Mouse (Mus musculus): ENCODE measurements around the gene Glud1. TPM values are rescaled to one million over a fixed set of nuclear protein-coding genes. Genes with fewer than 3 reads are reported as not detected.

The Glud1 gene
- total and polyA plus RNA-seq, 3 experiments: 87.3 to 143 (median 116) TPM

GRCm38 (mm10) chr14:34297038-34297437 is 13.5 kb upstream of the Glud1 start:
- H3K4me1 ChIP-seq (ENCODE audit: control insufficient read depth in 1 of 2, insufficient read depth in 2 of 2): peaks cover 0 to 41% of the 10 kb centered on the region in 2 experiments; a peak in 3 of 4 replicates
- in situ Hi-C loops (cut with MboI; ENCODE audit: low pct_ligation_motif_present, low pct_unique_long_range_greater_than_20kb, low sequenced_read_pairs): no loop called here
- H3K79me2 ChIP-seq (replicated peaks; ENCODE audit: control insufficient read depth, extremely low read depth, insufficient read depth, poor library complexity, severe bottlenecking): no peaks in the 10 kb centered on the region
- no peaks in the 10 kb centered on the region for H3K9me3 ChIP-seq (replicated peaks; ENCODE audit: low read length)
- no peak for TF ChIP-seq TCF12 (IDR thresholded peaks at IDR 0.05; ENCODE audit: low read depth, low read length)
- TF ChIP-seq EP300 (IDR thresholded peaks at IDR 0.05; ENCODE audit: low read length): 0 out of 2 replicates have a peak, but pooled peaks have one; percentile 20
- peak; percentile 58 for TF ChIP-seq ELF1 (IDR thresholded peaks at IDR 0.05; ENCODE audit: low read depth, low read length)
- TF ChIP-seq KAT2A (IDR thresholded peaks at IDR 0.05; ENCODE audit: insufficient replicate concordance, low read length): no peak
- no peak for TF ChIP-seq E2F4 (IDR thresholded peaks at IDR 0.05; ENCODE audit: insufficient replicate concordance, low read depth, low read length)
- TF ChIP-seq CTCF (conservative IDR thresholded peaks at IDR 0.05 in 1 of 2, IDR thresholded peaks at IDR 0.05 in 1 of 2; ENCODE audit: low read depth in 2 of 2, low read length in 2 of 2): no peak
- no peak for TF ChIP-seq ZKSCAN1 (IDR thresholded peaks at IDR 0.05; ENCODE audit: borderline replicate concordance, low read depth, low read length)
- TF ChIP-seq HCFC1 (IDR thresholded peaks at IDR 0.05; ENCODE audit: low read depth, low read length): no peak
- TF ChIP-seq ZNF384 (IDR thresholded peaks at IDR 0.05; ENCODE audit: low read depth, low read length): peak; percentile 92
- no peak for TF ChIP-seq JUN (IDR thresholded peaks at IDR 0.05; ENCODE audit: insufficient read depth, low read depth, low read length)
- TF ChIP-seq TBP (conservative IDR thresholded peaks at IDR 0.05; ENCODE audit: low read depth, low read length): no peak
- no peak for DNase-seq (ENCODE audit: extremely low read depth)
- H3K4me2 ChIP-seq (ENCODE audit: insufficient read depth, low read depth, poor library complexity, severe bottlenecking): peak overlapping the region; percentile 61
- H3K9ac ChIP-seq (ENCODE audit: insufficient read depth, low read depth): no peak overlapping the region
- no peaks in the 10 kb centered on the region for H3K27me3 ChIP-seq (replicated peaks)
- dilution Hi-C loops (cut with MboI; ENCODE audit: extremely low pct_ligation_motif_present, extremely low pct_unique_long_range_greater_than_20kb, low sequenced_read_pairs): no loop called here
- no peak overlapping the region for H3K27ac ChIP-seq (ENCODE audit: insufficient read depth, low read depth)
- H3K36me3 ChIP-seq (replicated peaks in 1 of 2; ENCODE audit: control insufficient read depth in 1 of 2, insufficient read depth in 1 of 2, low read length in 1 of 2): peaks cover 0 to 23% of the 10 kb centered on the region in 2 experiments
- H3K4me3 ChIP-seq (replicated peaks in 1 of 3; ENCODE audit: low read depth in 2 of 3, low read length in 2 of 3, poor library complexity in 1 of 3): no peak overlapping the region

- Histone ChIP-seq H3K79me2 (replicated peaks; ENCODE audit: control insufficient read depth, extremely low read depth, insufficient read depth, poor library complexity, severe bottlenecking) (no peaks in the 10 kb centered on the region), H3K9me3 (replicated peaks; ENCODE audit: low read length) (no peaks in the 10 kb centered on the region), H3K27me3 (replicated peaks) (no peaks in the 10 kb centered on the region), H3K4me1 (ENCODE audit: control insufficient read depth in 1 of 2, insufficient read depth in 2 of 2) (peaks cover 0 to 41% of the 10 kb centered on the region in 2 experiments; a peak in 3 of 4 replicates), H3K4me2 (ENCODE audit: insufficient read depth, low read depth, poor library complexity, severe bottlenecking) (no peak overlapping the region), H3K27ac (ENCODE audit: insufficient read depth, low read depth) (no peak overlapping the region), H3K36me3 (replicated peaks in 1 of 2; ENCODE audit: control insufficient read depth in 1 of 2, insufficient read depth in 1 of 2, low read length in 1 of 2) (peaks cover 0 to 26% of the 10 kb centered on the region in 2 experiments), H3K4me3 (replicated peaks in 1 of 3; ENCODE audit: low read depth in 2 of 3, low read length in 2 of 3, poor library complexity in 1 of 3) (no peak overlapping the region), H3K9ac (ENCODE audit: insufficient read depth, low read depth) (no peak overlapping the region)
- in situ Hi-C loops (cut with MboI; ENCODE audit: low pct_ligation_motif_present, low pct_unique_long_range_greater_than_20kb, low sequenced_read_pairs): no loop called here
- dilution Hi-C loops (cut with MboI; ENCODE audit: extremely low pct_ligation_motif_present, extremely low pct_unique_long_range_greater_than_20kb, low sequenced_read_pairs): no loop called here
- TF ChIP-seq CHD2 (IDR thresholded peaks at IDR 0.05; ENCODE audit: low read length): no peak
- no peak for TF ChIP-seq USF2 (conservative IDR thresholded peaks at IDR 0.05; ENCODE audit: low read depth, low read length)
- no peak for TF ChIP-seq POLR2A (IDR thresholded peaks at IDR 0.05; ENCODE audit: low read depth, low read length)
- TF ChIP-seq CHD1 (IDR thresholded peaks at IDR 0.05; ENCODE audit: low read depth, low read length): no peak
- no peak for TF ChIP-seq MAFK (IDR thresholded peaks at IDR 0.05; ENCODE audit: insufficient replicate concordance, low read length)
- TF ChIP-seq ZMIZ1 (IDR thresholded peaks at IDR 0.05; ENCODE audit: low read depth, low read length): no peak
- TF ChIP-seq KAT2A (IDR thresholded peaks at IDR 0.05; ENCODE audit: insufficient replicate concordance, low read length): no peak
- TF ChIP-seq E2F4 (IDR thresholded peaks at IDR 0.05; ENCODE audit: insufficient replicate concordance, low read depth, low read length): no peak
- no peak for TF ChIP-seq EP300 (IDR thresholded peaks at IDR 0.05; ENCODE audit: low read length)
- no peak for TF ChIP-seq MEF2A (IDR thresholded peaks at IDR 0.05; ENCODE audit: borderline replicate concordance, low read depth, low read length)
- no peak for TF ChIP-seq GABPA (IDR thresholded peaks at IDR 0.05; ENCODE audit: insufficient replicate concordance, low read depth, low read length)
- TF ChIP-seq IRF4 (IDR thresholded peaks at IDR 0.05; ENCODE audit: low read depth, low read length): no peak
- no peak for TF ChIP-seq JUND (conservative IDR thresholded peaks at IDR 0.05; ENCODE audit: low read depth, low read length)
- TF ChIP-seq UBTF (IDR thresholded peaks at IDR 0.05; ENCODE audit: low read depth, low read length): no peak
- DNase-seq (ENCODE audit: extremely low read depth): no peak
Observed at GRCm38 (mm10) chr14:34297634-34298033, 12.9 kb upstream of the Glud1 start.
